Mouse (Mus musculus) spleen, adult 2 months (tissue): Measurements from ENCODE around the gene Pecam1.
"Not testable (repeated sequence)": the region's sequence is repeated elsewhere in the genome, so short reads cannot be mapped to it uniquely, and the experiment has no call there.

Source experiments
- CTCF ChIP-seq: fragments of 200-500 bp; IDR thresholded peaks from 2 replicates; pipeline ENCODE4 v1.5.1; 2011; ENCODE audit warnings: mild to moderate bottlenecking, inconsistent platforms; ENCODE audit not compliant: insufficient read depth, insufficient read length, insufficient replicate concordance; ENCODE audit errors: extremely low read depth
- POLR2A ChIP-seq: fragments of 200-500 bp; IDR thresholded peaks from 2 replicates; pipeline ENCODE4 v1.6.1; 2011; ENCODE audit warnings: low read depth, low read length, inconsistent platforms

DNA sequence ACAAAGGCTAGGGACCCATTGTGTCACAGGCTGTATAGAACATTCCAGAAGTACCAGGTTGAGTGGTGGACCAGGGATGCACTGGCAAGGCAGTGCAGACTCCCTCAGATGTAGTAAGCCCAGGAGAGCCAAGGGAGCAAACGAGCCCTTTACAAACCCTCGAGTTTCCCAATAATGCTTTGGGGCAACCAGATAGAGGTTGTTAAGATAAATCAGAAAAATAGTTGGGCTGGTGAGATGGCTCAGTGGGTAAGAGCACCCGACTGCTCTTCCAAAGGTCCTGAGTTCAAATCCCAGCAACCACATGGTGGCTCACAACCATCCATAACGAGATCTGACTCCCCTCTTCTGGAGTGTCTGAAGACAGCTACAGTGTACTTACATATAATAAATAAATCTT, 131.7 kb downstream of the Pecam1 start:
- TF ChIP-seq CTCF, POLR2A: not testable (repeated sequence)
